8 mouse cellular contexts compared by ENCODE assay signal in the genomic region with DNA sequence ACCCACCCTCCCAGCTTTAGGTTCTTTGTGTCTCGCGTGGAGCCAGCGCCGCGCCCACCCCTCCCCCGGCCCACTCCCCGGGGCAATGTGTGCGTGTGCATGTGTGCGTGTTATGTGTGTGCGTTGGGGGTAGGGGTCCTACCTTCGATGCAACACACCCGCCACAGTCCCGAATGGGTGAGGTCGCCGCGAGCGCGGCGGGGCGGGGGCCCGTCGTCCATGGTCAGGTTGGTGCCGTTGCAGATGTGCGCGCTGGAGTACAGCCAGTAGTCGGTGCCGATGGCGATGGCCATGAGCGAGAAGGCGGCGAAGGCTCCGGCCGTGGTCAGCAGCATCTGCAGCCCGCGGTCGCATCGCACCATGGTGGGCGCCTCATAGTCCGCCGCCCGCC. TPM values are rescaled to one million over a fixed set of nuclear protein-coding genes. Genes with fewer than 3 reads are reported as not detected.
DNase-seq lines count a peak whose midpoint lies in the region; ATAC-seq lines count a peak whose summit lies in the region.

No protein-coding gene starts in this region.

- peaks cover 48% of the 10 kb centered on the region for H3K27me3 ChIP-seq in intestine, embryonic 14.5 days (replicated peaks; ENCODE audit: control insufficient read depth, insufficient read depth, low read length)
- H3K27me3 ChIP-seq in midbrain, embryonic 13.5 days, result peaks cover 18% of the 10 kb centered on the region

- H3K9me3 ChIP-seq in intestine, embryonic 14.5 days (ENCODE audit: control insufficient read depth, low read length), result no peaks in the 10 kb centered on the region
- H3K9me3 ChIP-seq in midbrain, embryonic 13.5 days, result no peaks in the 10 kb centered on the region

- peak overlapping the region; percentile 65 for H3K4me3 ChIP-seq in intestine, embryonic 14.5 days (ENCODE audit: low read depth, low read length)
- H3K4me3 ChIP-seq in midbrain, embryonic 13.5 days (replicated peaks), result peak overlapping the region; percentile 79

- peak; percentile 28; the same call in 1 of the 2 replicates for ATAC-seq in intestine, embryonic 14.5 days (replicated peaks; ENCODE audit: low FRiP score, low TSS enrichment, low read depth)
- ATAC-seq in midbrain, embryonic 13.5 days, result peak; percentile 61

- peaks cover 15% of the 10 kb centered on the region for H3K4me1 ChIP-seq in intestine, embryonic 14.5 days (replicated peaks; ENCODE audit: control insufficient read depth, insufficient read depth, low read length)
- H3K4me1 ChIP-seq in midbrain, embryonic 13.5 days (replicated peaks), result peaks cover 76% of the 10 kb centered on the region

- H3K4me2 ChIP-seq in intestine, embryonic 14.5 days (ENCODE audit: low read length), result peak overlapping the region; percentile 94
- peak overlapping the region; percentile 89 for H3K4me2 ChIP-seq in midbrain, embryonic 13.5 days (replicated peaks)

- H3K36me3 ChIP-seq in intestine, embryonic 14.5 days (ENCODE audit: control insufficient read depth, insufficient read depth, low read length), result no peaks in the 10 kb centered on the region
- peaks cover 10% of the 10 kb centered on the region for H3K36me3 ChIP-seq in midbrain, embryonic 13.5 days

- H3K9ac ChIP-seq in intestine, embryonic 14.5 days (ENCODE audit: low read length), result peak overlapping the region; percentile 54
- H3K9ac ChIP-seq in midbrain, embryonic 13.5 days (replicated peaks), result peak overlapping the region; percentile 92

- under 1% methylated on average over 37 of the region's 41 CpGs for WGBS in intestine, embryonic 14.5 days
- under 1% methylated on average over 37 of the region's 41 CpGs for WGBS in midbrain, embryonic 13.5 days

- DNase-seq in adrenal gland, postnatal 10 days, result peak; percentile 38
- no peak for DNase-seq in adrenal gland, adult 8-10 months
- DNase-seq in retina, embryonic 14.5 days (ENCODE audit: low spot score), result peak; percentile 56
- DNase-seq in retina, postnatal 1 day, result no peak
- DNase-seq in intestine, embryonic 14.5 days (ENCODE audit: low spot score), result peak; percentile 70
- DNase-seq in urinary bladder, postnatal 25 days (ENCODE audit: low spot score), result no peak
- DNase-seq in urinary bladder, postnatal 4 days (ENCODE audit: low spot score in 2 of 2), result no peak

- H3K27ac ChIP-seq in intestine, embryonic 14.5 days (ENCODE audit: low read depth), result peak overlapping the region; percentile 18; the same call in 1 of the 2 replicates
- peak overlapping the region; percentile 96 for H3K27ac ChIP-seq in midbrain, embryonic 13.5 days

RNA-seq across cellular contexts. Expression of a gene that starts 0.3 kb away (rescaled TPM):
- total RNA-seq in adrenal gland, postnatal 10 days (2021), result 1 to 10 TPM; 4.5 TPM
- total RNA-seq in adrenal gland, adult 8-10 months (2022), result 1 to 10 TPM in 3 of 4 experiments, under 1 TPM in 1; 0.84 to 2.1 (median 1.3) TPM
- 7.7 and 9.5 TPM in 2 replicates for polyA plus RNA-seq in intestine, embryonic 14.5 days (2014; fragmentation: Nextera tagmentation; extraction: Ambion mirVana)
- polyA plus RNA-seq in midbrain, embryonic 13.5 days (2015; fragmentation: Nextera tagmentation; extraction: Ambion mirVana), result 40.5 and 41.6 TPM in 2 replicates

Comparison
In these comparisons a context has a peak if more than half of its experiments do, and no peak if none do; other contexts are left out.
1. DNase-seq: peak in adrenal gland, postnatal 10 days (single experiment), retina, embryonic 14.5 days (single experiment) and intestine, embryonic 14.5 days (single experiment); none in adrenal gland, adult 8-10 months (single experiment), retina, postnatal 1 day (single experiment), urinary bladder, postnatal 25 days (single experiment) and urinary bladder, postnatal 4 days (0 of 2).